Mouse (Mus musculus): ENCODE measurements around the gene Afg1l.

Gene Afg1l

GRCm38 (mm10) chr10:42267811-42268545, 210.4 kb downstream of the Afg1l start:
- no peak for DNase-seq (ENCODE audit: low spot score)

GRCm38 (mm10) chr10:42265021-42265689, 213.2 kb downstream of the Afg1l start:
- DNase-seq (ENCODE audit: low spot score): no peak

- DNase-seq (ENCODE audit: low spot score): no peak
Observed at GRCm38 (mm10) chr10:42264195-42264594, 214.2 kb downstream of the Afg1l start.

- no peak for DNase-seq (ENCODE audit: low spot score)
Observed at GRCm38 (mm10) chr10:42263701-42264100, 214.7 kb downstream of the Afg1l start.

Measured in ovary, postnatal 10 days (tissue).